ENCODE assay signal across 8 mouse cellular contexts in genomic region chr11:53491954-53492401, GRCm38 (mm10). TPM values are rescaled to one million over a fixed set of nuclear protein-coding genes. Genes with fewer than 3 reads are reported as not detected.
DNase-seq lines count a peak whose midpoint lies in the region; ATAC-seq and TF ChIP-seq lines count a peak whose summit lies in the region.

No protein-coding gene starts in this region.

- no peak for TF ChIP-seq POLR2A in thymus, adult 2 months (IDR thresholded peaks at IDR 0.05; ENCODE audit: control insufficient read depth, extremely low read depth, insufficient read depth, low read length, poor library complexity)

- DNase-seq in heart, adult 11 months: peak; percentile 98
- DNase-seq in frontal cortex, postnatal 25 days (ENCODE audit: low spot score in 2 of 2): no peak
- no peak for DNase-seq in thymus, adult 2 months
- DNase-seq in right cerebral cortex, postnatal 10 days (ENCODE audit: low spot score in 2 of 2): no peak

- WGBS in heart, embryonic 12.5 days: 21% methylated on average over 8 of the region's 8 CpGs
- 21% methylated on average over 8 of the region's 8 CpGs for whole genome bisulfite sequencing in heart, embryonic 13.5 days
- 7% methylated on average over 8 of the region's 8 CpGs for WGBS in midbrain, embryonic 12.5 days
- WGBS in thymus, adult 2 months: 72% methylated on average over 8 of the region's 8 CpGs

- H3K4me1 ChIP-seq in heart, embryonic 12.5 days (replicated peaks): peaks cover 24% of the 10 kb centered on the region
- H3K4me1 ChIP-seq in brown adipose tissue, adult 24 weeks (ENCODE audit: control insufficient read depth, insufficient read depth, insufficient read length, low read length): peaks cover 4% of the 10 kb centered on the region; the same call in 1 of the 2 replicates
- H3K4me1 ChIP-seq in heart, embryonic 13.5 days: peaks cover 26% of the 10 kb centered on the region
- H3K4me1 ChIP-seq in midbrain, embryonic 12.5 days: peaks cover 44% of the 10 kb centered on the region
- peaks cover 7% of the 10 kb centered on the region for H3K4me1 ChIP-seq in thymus, adult 2 months (replicated peaks; ENCODE audit: control insufficient read depth, insufficient read depth, low read length)

- H3K9ac ChIP-seq in heart, embryonic 12.5 days: no peak overlapping the region
- H3K9ac ChIP-seq in heart, embryonic 13.5 days: no peak overlapping the region
- no peak overlapping the region for H3K9ac ChIP-seq in midbrain, embryonic 12.5 days (replicated peaks)

- no peak overlapping the region for H3K4me3 ChIP-seq in heart, embryonic 12.5 days
- no peak overlapping the region for H3K4me3 ChIP-seq in brown adipose tissue, adult 24 weeks (ENCODE audit: insufficient read depth, low read depth, low read length)
- H3K4me3 ChIP-seq in heart, embryonic 13.5 days: no peak overlapping the region
- no peak overlapping the region for H3K4me3 ChIP-seq in midbrain, embryonic 12.5 days
- H3K4me3 ChIP-seq in thymus, adult 2 months (ENCODE audit: control insufficient read depth, insufficient read depth, low read length): no peak overlapping the region

- no peaks in the 10 kb centered on the region for H3K9me3 ChIP-seq in heart, embryonic 12.5 days (replicated peaks)
- 0 out of 2 replicates have a peak, but pooled peaks cover 3% of the 10 kb centered on the region for H3K9me3 ChIP-seq in heart, embryonic 13.5 days
- H3K9me3 ChIP-seq in midbrain, embryonic 12.5 days: no peaks in the 10 kb centered on the region

- H3K4me2 ChIP-seq in heart, embryonic 12.5 days: no peak overlapping the region
- H3K4me2 ChIP-seq in heart, embryonic 13.5 days: no peak overlapping the region
- H3K4me2 ChIP-seq in midbrain, embryonic 12.5 days (replicated peaks): peak overlapping the region; percentile 26; the same call in 1 of the 2 replicates

- no peak for ATAC-seq in heart, embryonic 12.5 days (ENCODE audit: insufficient number of reproducible peaks, low FRiP score)
- ATAC-seq in heart, embryonic 13.5 days (ENCODE audit: extremely low read depth, insufficient number of reproducible peaks, low FRiP score, low TSS enrichment): no peak
- ATAC-seq in midbrain, embryonic 12.5 days (ENCODE audit: low FRiP score, low read depth): peak; percentile 80

- peaks cover 16% of the 10 kb centered on the region for H3K27me3 ChIP-seq in heart, embryonic 12.5 days (replicated peaks)
- H3K27me3 ChIP-seq in heart, embryonic 13.5 days (replicated peaks): peaks cover 14% of the 10 kb centered on the region
- H3K27me3 ChIP-seq in midbrain, embryonic 12.5 days: peaks cover 69% of the 10 kb centered on the region
- peaks cover 3% of the 10 kb centered on the region; the same call in 1 of the 2 replicates for H3K27me3 ChIP-seq in thymus, adult 2 months (ENCODE audit: control insufficient read depth, insufficient read depth, low read length)

- no peak overlapping the region for H3K27ac ChIP-seq in heart, embryonic 12.5 days (ENCODE audit: poor library complexity, severe bottlenecking)
- peak overlapping the region; percentile 78 for H3K27ac ChIP-seq in brown adipose tissue, adult 24 weeks (replicated peaks; ENCODE audit: low read depth, low read length)
- H3K27ac ChIP-seq in heart, embryonic 13.5 days (replicated peaks): 0 out of 2 replicates have a peak overlapping the region, but pooled peaks have one; percentile 8
- H3K27ac ChIP-seq in midbrain, embryonic 12.5 days (replicated peaks): peak overlapping the region; percentile 25; the same call in 1 of the 2 replicates
- no peak overlapping the region for H3K27ac ChIP-seq in thymus, adult 2 months (ENCODE audit: control insufficient read depth, insufficient read depth, low read length)

- H3K36me3 ChIP-seq in heart, embryonic 12.5 days: no peaks in the 10 kb centered on the region
- H3K36me3 ChIP-seq in heart, embryonic 13.5 days: no peaks in the 10 kb centered on the region
- no peaks in the 10 kb centered on the region for H3K36me3 ChIP-seq in midbrain, embryonic 12.5 days
- H3K36me3 ChIP-seq in thymus, adult 2 months (ENCODE audit: control insufficient read depth, insufficient read depth, low read length): no peaks in the 10 kb centered on the region

- no peak for TF ChIP-seq CTCF in thymus, adult 2 months (IDR thresholded peaks at IDR 0.05; ENCODE audit: borderline replicate concordance, control insufficient read depth, extremely low read depth, insufficient read depth, low read length, poor library complexity)

RNA-seq across cellular contexts. Expression of gene Sowaha, which starts 11.9 kb away (rescaled TPM):
- polyA plus RNA-seq in heart, embryonic 12.5 days (2016; fragmentation: Nextera tagmentation; extraction: Ambion mirVana): 0.54 and 0.58 TPM in 2 replicates
- not detected in 2 replicates for polyA plus RNA-seq in brown adipose tissue, adult 24 weeks (2012; ENCODE audit: insufficient read depth, insufficient read length, missing spikeins)
- 0.27 and 0.47 TPM in 2 replicates for polyA plus RNA-seq in heart, embryonic 13.5 days (2015; fragmentation: Nextera tagmentation; extraction: Ambion mirVana)
- polyA plus RNA-seq in midbrain, embryonic 12.5 days (2016; fragmentation: Nextera tagmentation; extraction: Ambion mirVana): 0.39 and 0.77 TPM in 2 replicates
- polyA plus RNA-seq in thymus, adult 2 months (2012; rRNA removed): 0.18 and 0.23 TPM in 2 replicates

RNA-seq across cellular contexts. Expression of gene Gm9945, which starts 12.0 kb away (rescaled TPM):
- not detected in 2 replicates for polyA plus RNA-seq in heart, embryonic 12.5 days (2016; fragmentation: Nextera tagmentation; extraction: Ambion mirVana)
- polyA plus RNA-seq in brown adipose tissue, adult 24 weeks (2012; ENCODE audit: insufficient read depth, insufficient read length, missing spikeins): not detected in 2 replicates
- polyA plus RNA-seq in heart, embryonic 13.5 days (2015; fragmentation: Nextera tagmentation; extraction: Ambion mirVana): not detected in 2 replicates
- not detected in 2 replicates for polyA plus RNA-seq in midbrain, embryonic 12.5 days (2016; fragmentation: Nextera tagmentation; extraction: Ambion mirVana)
- polyA plus RNA-seq in thymus, adult 2 months (2012; rRNA removed): not detected in 2 replicates

RNA-seq across cellular contexts. Expression of gene Gm9837, which starts 21.7 kb away (rescaled TPM):
- polyA plus RNA-seq in heart, embryonic 12.5 days (2016; fragmentation: Nextera tagmentation; extraction: Ambion mirVana): not detected in 2 replicates
- polyA plus RNA-seq in brown adipose tissue, adult 24 weeks (2012; ENCODE audit: insufficient read depth, insufficient read length, missing spikeins): not detected in 2 replicates
- not detected in 2 replicates for polyA plus RNA-seq in heart, embryonic 13.5 days (2015; fragmentation: Nextera tagmentation; extraction: Ambion mirVana)
- not detected in 2 replicates for polyA plus RNA-seq in midbrain, embryonic 12.5 days (2016; fragmentation: Nextera tagmentation; extraction: Ambion mirVana)
- polyA plus RNA-seq in thymus, adult 2 months (2012; rRNA removed): not detected in 2 replicates

RNA-seq across cellular contexts. Expression of gene Sept8, which starts 27.1 kb away (rescaled TPM):
- polyA plus RNA-seq in heart, embryonic 12.5 days (2016; fragmentation: Nextera tagmentation; extraction: Ambion mirVana): 25.1 and 28.4 TPM in 2 replicates
- polyA plus RNA-seq in brown adipose tissue, adult 24 weeks (2012; ENCODE audit: insufficient read depth, insufficient read length, missing spikeins): 9.9 and 13.3 TPM in 2 replicates
- 18.0 and 18.3 TPM in 2 replicates for polyA plus RNA-seq in heart, embryonic 13.5 days (2015; fragmentation: Nextera tagmentation; extraction: Ambion mirVana)
- polyA plus RNA-seq in midbrain, embryonic 12.5 days (2016; fragmentation: Nextera tagmentation; extraction: Ambion mirVana): 14.3 and 17.1 TPM in 2 replicates
- polyA plus RNA-seq in thymus, adult 2 months (2012; rRNA removed): 11.5 TPM in 2 replicates

RNA-seq across cellular contexts. Expression of gene Shroom1, which starts 35.0 kb away (rescaled TPM):
- 5.3 and 5.8 TPM in 2 replicates for polyA plus RNA-seq in heart, embryonic 12.5 days (2016; fragmentation: Nextera tagmentation; extraction: Ambion mirVana)
- 2.1 and 4.7 TPM in 2 replicates for polyA plus RNA-seq in brown adipose tissue, adult 24 weeks (2012; ENCODE audit: insufficient read depth, insufficient read length, missing spikeins)
- polyA plus RNA-seq in heart, embryonic 13.5 days (2015; fragmentation: Nextera tagmentation; extraction: Ambion mirVana): 3.0 TPM in 2 replicates
- polyA plus RNA-seq in midbrain, embryonic 12.5 days (2016; fragmentation: Nextera tagmentation; extraction: Ambion mirVana): 1.8 and 2.4 TPM in 2 replicates
- polyA plus RNA-seq in thymus, adult 2 months (2012; rRNA removed): 0.70 and 0.75 TPM in 2 replicates

Comparison
In these comparisons a context has a peak if more than half of its experiments do, and no peak if none do; other contexts are left out.
1. H3K27ac ChIP-seq: peak in brown adipose tissue, adult 24 weeks (single experiment), heart, embryonic 13.5 days (single experiment) and midbrain, embryonic 12.5 days (single experiment); none in heart, embryonic 12.5 days (single experiment) and thymus, adult 2 months (single experiment).